Mouse (Mus musculus) thymus, adult 18-20 months (tissue): Measurements from ENCODE around the gene Ssh2.

Source experiments
- DNase-seq, 2 experiments: peaks; one replicate each; pipeline ENCODE4 v3.0.0; 2022; ENCODE audit warnings: mixed read lengths in 2 of 2

Gene Ssh2

DNA sequence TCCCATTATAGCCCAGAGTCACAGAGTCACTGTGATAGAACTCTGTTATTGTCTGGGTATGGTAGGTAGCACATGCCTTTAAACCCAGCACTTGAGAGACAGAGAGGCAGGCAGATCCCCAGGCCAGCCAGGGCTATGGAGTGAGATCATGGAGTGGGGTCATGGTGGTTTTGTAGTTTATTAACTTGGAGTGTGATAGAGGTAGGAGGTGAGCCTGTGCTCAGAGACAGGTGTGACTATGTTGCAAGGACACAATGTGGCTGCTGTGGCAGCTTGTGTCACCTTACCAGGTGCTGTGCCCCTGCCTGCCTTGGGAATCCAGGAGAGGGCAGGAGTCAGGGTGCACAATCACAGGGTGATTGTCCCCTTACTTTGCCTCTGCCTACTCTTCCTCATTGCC is 279.4 kb downstream of the Ssh2 start:
- no peak for DNase-seq

- DNase-seq, result peak in 1 of 2 experiments; percentile 58
These were observed 281.3 kb downstream of the Ssh2 start for GRCm38 (mm10) chr11:77497341-77497756.

GRCm38 (mm10) chr11:77497851-77498250 is 281.8 kb downstream of the Ssh2 start:
- no peak for DNase-seq

- no peak for DNase-seq
These were observed 282.4 kb downstream of the Ssh2 start for GRCm38 (mm10) chr11:77498261-77499139.

DNA sequence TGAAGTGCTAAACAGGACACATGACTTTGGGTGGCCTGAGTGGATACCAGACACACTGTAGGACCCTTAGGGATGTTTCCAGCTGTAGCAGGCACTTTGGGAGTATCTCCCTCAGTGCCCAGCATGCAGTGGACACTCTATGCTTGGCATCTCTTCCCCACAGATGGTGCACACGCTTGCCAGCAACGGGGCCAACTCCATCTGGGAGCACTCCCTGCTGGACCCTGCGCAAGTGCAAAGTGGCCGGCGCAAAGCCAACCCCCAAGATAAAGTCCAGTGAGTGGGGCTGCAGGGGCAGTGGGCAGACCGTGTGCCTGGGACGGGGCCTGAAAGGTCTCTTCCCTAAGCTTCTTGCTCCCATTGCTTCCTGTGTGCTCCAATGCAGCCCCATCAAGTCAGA is 283.3 kb downstream of the Ssh2 start:
- no peak for DNase-seq

DNA sequence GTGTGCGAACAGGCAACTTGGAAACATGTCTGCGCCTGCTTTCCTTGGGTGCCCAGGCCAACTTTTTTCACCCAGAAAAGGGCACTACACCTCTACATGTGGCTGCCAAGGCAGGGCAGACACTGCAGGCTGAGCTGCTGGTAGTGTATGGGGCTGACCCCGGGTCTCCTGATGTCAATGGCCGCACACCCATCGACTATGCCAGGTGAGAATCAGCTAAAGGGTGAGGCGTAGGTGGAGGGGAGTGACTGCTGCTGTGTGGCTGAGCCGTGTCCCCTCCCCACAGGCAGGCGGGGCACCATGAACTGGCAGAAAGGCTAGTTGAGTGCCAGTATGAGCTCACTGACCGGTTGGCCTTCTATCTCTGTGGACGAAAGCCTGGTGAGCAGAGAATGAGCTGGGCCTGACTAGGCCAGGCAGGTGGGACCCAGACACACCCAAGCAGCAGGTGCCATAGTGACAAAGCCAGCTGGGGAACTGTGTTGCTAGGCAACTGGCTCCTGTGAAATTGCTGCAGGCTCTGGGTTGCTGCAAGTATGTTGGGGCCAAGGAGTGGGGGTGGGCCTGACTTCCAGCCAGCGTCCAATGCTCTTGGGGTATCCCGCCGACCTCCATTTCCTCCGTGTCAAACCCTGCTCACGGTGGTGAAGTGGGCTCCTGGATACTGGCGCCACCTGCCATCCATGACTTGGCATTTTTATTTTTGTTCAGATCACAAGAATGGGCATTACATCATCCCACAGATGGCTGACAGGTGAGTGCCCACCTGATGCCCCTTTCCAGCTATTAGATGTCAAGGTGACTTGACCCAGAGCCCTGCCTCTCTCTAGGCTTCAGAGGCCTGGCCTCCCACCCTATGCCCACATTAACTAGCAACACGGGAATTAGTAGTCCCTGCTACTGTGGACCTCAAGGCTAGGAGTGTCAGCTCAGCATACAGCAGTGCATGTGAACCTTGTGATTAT is 284.6 kb downstream of the Ssh2 start:
- no peak for DNase-seq

- DNase-seq, result no peak
These were observed 285.3 kb downstream of the Ssh2 start for GRCm38 (mm10) chr11:77501392-77501791.

- DNase-seq, result no peak
These were observed 285.9 kb downstream of the Ssh2 start for GRCm38 (mm10) chr11:77501971-77502370.

- DNase-seq, result no peak
These were observed 286.4 kb downstream of the Ssh2 start for GRCm38 (mm10) chr11:77502481-77502880.

GRCm38 (mm10) chr11:77503511-77503910 is 287.4 kb downstream of the Ssh2 start:
- no peak for DNase-seq

- no peak for DNase-seq
These were observed 288.3 kb downstream of the Ssh2 start for GRCm38 (mm10) chr11:77504377-77504776.

GRCm38 (mm10) chr11:77505291-77505980 is 289.3 kb downstream of the Ssh2 start:
- no peak for DNase-seq

GRCm38 (mm10) chr11:77506273-77506672 is 290.2 kb downstream of the Ssh2 start:
- no peak for DNase-seq

- DNase-seq, result no peak
These were observed 290.9 kb downstream of the Ssh2 start for GRCm38 (mm10) chr11:77506941-77507340.

DNA sequence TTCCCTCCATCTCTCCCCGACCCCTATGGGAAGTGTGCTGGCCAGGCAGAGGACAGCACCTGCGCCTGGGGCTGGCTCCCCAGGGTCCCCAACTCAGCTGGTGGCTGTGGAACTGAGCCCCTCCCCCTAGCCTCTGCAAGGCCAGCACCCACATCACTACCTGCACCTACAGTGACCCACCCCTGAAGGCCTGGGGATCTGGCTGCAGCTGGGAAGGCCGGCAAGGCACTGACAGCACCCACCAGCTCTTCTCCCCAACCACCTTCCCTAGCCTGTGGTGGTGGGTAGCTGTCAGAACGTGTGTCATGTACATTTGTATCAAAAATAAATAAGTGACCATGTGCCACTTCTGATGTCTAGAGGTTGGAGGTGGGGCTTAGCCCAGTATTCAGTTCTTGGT is 291.3 kb downstream of the Ssh2 start:
- no peak for DNase-seq

- peak; percentile 78 to 79 for DNase-seq
These were observed 292.3 kb downstream of the Ssh2 start for GRCm38 (mm10) chr11:77508068-77509021.
